Mouse (Mus musculus) hindbrain, embryonic 11.5 days (tissue): ENCODE data around the gene Lbx1. TPM values are rescaled to one million over a fixed set of nuclear protein-coding genes. Genes with fewer than 3 reads are reported as not detected.

Source experiments
- ATAC-seq: fragments of 200-750 bp; cut with Nextera tagmentation; 2 replicates; pipeline ENCODE4 v1.8.0; 2017; ENCODE audit warnings: mild to moderate bottlenecking, moderate TSS enrichment, moderate library complexity; ENCODE audit not compliant: low FRiP score
- DNase-seq: peaks from one replicate; pipeline ENCODE4 v3.0.0-alpha.2; 2015; ENCODE audit warnings: low spot score
- H3K27ac ChIP-seq: fragments of 300-500 bp; sonication (generic); 2 replicates; pipeline ENCODE4 v1.5.1; 2014; ENCODE audit warnings: mild to moderate bottlenecking, low read depth, low read length
- H3K27me3 ChIP-seq: fragments of 300-500 bp; sonication (generic); 2 replicates; pipeline ENCODE4 v1.6.1; 2014; ENCODE audit warnings: mild to moderate bottlenecking, low read length, moderate library complexity, mixed read lengths; ENCODE audit not compliant: control insufficient read depth, insufficient read depth
- H3K36me3 ChIP-seq: fragments of 300-500 bp; sonication (generic); 2 replicates; pipeline ENCODE4 v1.6.1; 2014; ENCODE audit warnings: mild to moderate bottlenecking, low read length, moderate library complexity, mixed read lengths; ENCODE audit not compliant: control insufficient read depth, insufficient read depth
- H3K4me1 ChIP-seq: fragments of 300-500 bp; sonication (generic); replicated peaks from 2 replicates; pipeline ENCODE4 v1.6.1; 2014; ENCODE audit warnings: low read length, mixed read lengths; ENCODE audit not compliant: control insufficient read depth, insufficient read depth
- H3K4me2 ChIP-seq: fragments of 300-500 bp; sonication (generic); replicated peaks from 2 replicates; pipeline ENCODE4 v1.6.1; 2014; ENCODE audit warnings: mild to moderate bottlenecking, low read depth, low read length
- H3K4me3 ChIP-seq: fragments of 300-500 bp; sonication (generic); 2 replicates; pipeline ENCODE4 v1.5.1; 2014; ENCODE audit warnings: low read depth, low read length
- H3K9ac ChIP-seq: fragments of 300-500 bp; sonication (generic); 2 replicates; pipeline ENCODE4 v1.6.1; 2014; ENCODE audit warnings: low read depth, low read length
- H3K9me3 ChIP-seq: fragments of 300-500 bp; sonication (generic); 2 replicates; pipeline ENCODE4 v1.6.1; 2016; ENCODE audit warnings: low read length; ENCODE audit not compliant: control insufficient read depth
- WGBS: fragments of 180-500 bp; shearing (Covaris S2); extraction: QIAGEN DNeasy Blood & Tissue Kit; methylation state at CpG from one replicate; pipeline ENCODE4 v1.1.7; 2014; 5-methylcytosine and 5-hydroxymethylcytosine counted together
- polyA plus RNA-seq: library from polyadenylated mRNA; unstranded; fragments of >200 nt; fragmentation: Nextera tagmentation; extraction: Ambion mirVana; gene quantifications from 2 replicates; pipeline ENCODE4 v1.2.1, GENCODE M21; 2014

Lbx1 gene
- polyA plus RNA-seq = 7.6 and 8.5 TPM in 2 replicates

DNA sequence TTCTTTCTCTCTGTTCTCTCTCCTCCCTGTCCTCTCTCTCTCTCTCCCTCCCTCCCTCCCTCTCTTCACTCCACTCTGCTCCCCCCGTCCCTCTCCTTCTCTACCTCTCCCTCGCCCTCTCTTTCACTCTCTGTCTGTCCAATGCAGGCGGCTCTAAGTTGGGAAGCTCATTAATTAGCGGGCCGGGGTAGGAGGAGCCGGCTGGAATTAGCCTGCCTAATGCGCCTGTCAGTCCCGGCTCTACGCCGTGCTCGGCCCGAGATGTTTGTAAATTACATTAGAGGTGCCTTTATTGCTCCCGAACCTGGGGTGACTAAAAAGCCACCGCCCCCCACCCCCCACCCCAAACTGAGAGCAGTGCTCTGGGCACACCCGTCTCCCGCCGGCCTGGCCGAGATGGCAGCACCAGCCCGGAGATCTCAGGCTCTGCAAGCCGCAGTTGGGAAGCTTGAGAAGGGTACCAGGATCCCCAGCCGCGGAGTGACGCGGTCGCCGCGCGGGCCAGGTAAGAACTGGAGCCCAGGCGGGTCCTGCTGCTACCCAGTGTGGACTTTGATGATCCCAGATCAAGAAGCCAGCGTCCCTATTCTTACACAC, at the start of gene Lbx1:
TSS of gene Lbx1 (minus strand) at position 47 of the 597 bp plus-strand sequence.
- WGBS = under 1% methylated on average over 30 of the region's 30 CpGs
- Histone ChIP-seq H3K4me2 (peak within 1 kb of the TSS; percentile 34), H3K36me3 (no peaks in the 10 kb centered on the region), H3K9me3 (no peaks in the 10 kb centered on the region), H3K9ac (peak within 1 kb of the TSS; percentile 65), H3K4me1 (peaks cover 7% of the 10 kb centered on the region), H3K27me3 (peaks cover 90% of the 10 kb centered on the region), H3K4me3 (peak within 1 kb of the TSS; percentile 42), H3K27ac (peak within 1 kb of the TSS; percentile 84)
- ATAC-seq = peak; percentile 36; the same call in 1 of the 2 replicates
- peak; percentile 64 for DNase-seq

GRCm38 (mm10) chr19:45283302-45283701, 47.7 kb upstream of the Lbx1 start:
- peak; percentile 79 for DNase-seq
- ATAC-seq = no peak
- Histone ChIP-seq H3K36me3 (no peaks in the 10 kb centered on the region), H3K4me1 (peaks cover 3% of the 10 kb centered on the region; the same call in 1 of the 2 replicates), H3K27me3 (peaks cover 9% of the 10 kb centered on the region; the same call in 1 of the 2 replicates), H3K4me2 (no peak overlapping the region), H3K4me3 (no peak overlapping the region), H3K9me3 (no peaks in the 10 kb centered on the region), H3K27ac (no peak overlapping the region), H3K9ac (no peak overlapping the region)
- 3% methylated on average over 10 of the region's 10 CpGs for WGBS

DNA sequence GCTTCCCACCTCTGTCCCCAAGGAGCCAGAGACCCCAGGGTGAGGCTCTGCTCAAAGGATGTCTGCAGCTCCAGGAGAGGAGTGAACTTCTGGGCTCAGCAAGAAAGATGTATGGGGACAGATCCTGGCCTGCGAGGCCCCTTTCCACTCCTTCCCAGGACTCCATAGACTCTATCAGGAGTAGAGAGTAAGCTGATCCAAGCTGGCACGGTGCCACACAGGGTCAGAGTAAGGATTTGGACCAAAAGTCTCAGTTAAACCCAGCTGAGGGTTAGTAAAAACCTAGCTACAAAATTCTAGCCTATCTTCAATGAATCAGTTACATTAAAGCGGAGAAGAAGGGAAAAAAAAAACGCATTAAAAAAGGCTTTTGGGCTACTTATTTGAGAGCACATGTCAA, 40.6 kb upstream of the Lbx1 start:
- DNase-seq = no peak
- Histone ChIP-seq H3K4me2 (no peak overlapping the region), H3K4me3 (no peak overlapping the region), H3K27ac (no peak overlapping the region), H3K9ac (no peak overlapping the region), H3K9me3 (no peaks in the 10 kb centered on the region), H3K4me1 (no peaks in the 10 kb centered on the region; the same call in 1 of the 2 replicates), H3K27me3 (no peaks in the 10 kb centered on the region), H3K36me3 (no peaks in the 10 kb centered on the region)
- WGBS = 78% methylated on average over 4 of the region's 4 CpGs
- no peak for ATAC-seq

GRCm38 (mm10) chr19:45271986-45272385, 36.4 kb upstream of the Lbx1 start:
- WGBS = 31% methylated on average over 10 of the region's 10 CpGs

GRCm38 (mm10) chr19:45262995-45263394, 27.4 kb upstream of the Lbx1 start:
- no peaks in the 10 kb centered on the region for H3K4me1 ChIP-seq
- WGBS = 60% methylated on average over 10 of the region's 10 CpGs
- H3K9ac ChIP-seq = no peak overlapping the region
- H3K36me3 ChIP-seq = no peaks in the 10 kb centered on the region
- H3K27me3 ChIP-seq = no peaks in the 10 kb centered on the region
- H3K27ac ChIP-seq = no peak overlapping the region
- H3K9me3 ChIP-seq = no peaks in the 10 kb centered on the region
- DNase-seq (no peak), ATAC-seq (no peak)
- H3K4me3 ChIP-seq = no peak overlapping the region
- no peak overlapping the region for H3K4me2 ChIP-seq

More at GRCm38 (mm10) chr19:45271986-45272385, 36.4 kb upstream of the Lbx1 start:
- no peak for ATAC-seq
- Histone ChIP-seq H3K27me3 (peaks cover 5% of the 10 kb centered on the region; the same call in 1 of the 2 replicates), H3K9ac (no peak overlapping the region), H3K36me3 (no peaks in the 10 kb centered on the region), H3K27ac (no peak overlapping the region), H3K4me1 (no peaks in the 10 kb centered on the region; the same call in 1 of the 2 replicates), H3K9me3 (no peaks in the 10 kb centered on the region), H3K4me2 (no peak overlapping the region), H3K4me3 (no peak overlapping the region)
- no peak for DNase-seq

- DNase-seq = no peak
- H3K4me1 ChIP-seq = no peaks in the 10 kb centered on the region
- no peak overlapping the region for H3K4me3 ChIP-seq
- WGBS = 61% methylated on average over 15 of the region's 15 CpGs
- peaks cover 3% of the 10 kb centered on the region; the same call in 1 of the 2 replicates for H3K27me3 ChIP-seq
- H3K4me2 ChIP-seq = no peak overlapping the region
- no peak for ATAC-seq
- no peaks in the 10 kb centered on the region for H3K9me3 ChIP-seq
- H3K27ac ChIP-seq = no peak overlapping the region
- no peaks in the 10 kb centered on the region for H3K36me3 ChIP-seq
- no peak overlapping the region for H3K9ac ChIP-seq
Measured at GRCm38 (mm10) chr19:45257414-45258326, 22.1 kb upstream of the Lbx1 start.

GRCm38 (mm10) chr19:45254806-45255205, 19.2 kb upstream of the Lbx1 start:
- H3K9ac ChIP-seq = no peak overlapping the region
- H3K27me3 ChIP-seq = peaks cover 5% of the 10 kb centered on the region
- H3K4me3 ChIP-seq = no peak overlapping the region
- no peaks in the 10 kb centered on the region for H3K9me3 ChIP-seq
- H3K36me3 ChIP-seq = no peaks in the 10 kb centered on the region
- ATAC-seq = no peak
- no peaks in the 10 kb centered on the region for H3K4me1 ChIP-seq
- whole genome bisulfite sequencing = 60% methylated on average over 7 of the region's 7 CpGs
- DNase-seq = no peak
- no peak overlapping the region for H3K27ac ChIP-seq
- no peak overlapping the region for H3K4me2 ChIP-seq

- Histone ChIP-seq H3K27ac (no peak overlapping the region), H3K4me3 (no peak overlapping the region), H3K9me3 (no peaks in the 10 kb centered on the region), H3K27me3 (peaks cover 10% of the 10 kb centered on the region), H3K4me1 (no peaks in the 10 kb centered on the region), H3K9ac (no peak overlapping the region), H3K36me3 (no peaks in the 10 kb centered on the region), H3K4me2 (no peak overlapping the region)
- ATAC-seq (no peak), DNase-seq (no peak)
- WGBS = 62% methylated on average over 3 of the region's 3 CpGs
Measured at GRCm38 (mm10) chr19:45252436-45252835, 16.8 kb upstream of the Lbx1 start.
